Mouse (Mus musculus) neural tube, embryonic 14.5 days (tissue): ENCODE results near the gene Cxcl14. TPM values are rescaled to one million over a fixed set of nuclear protein-coding genes. Genes with fewer than 3 reads are reported as not detected.
A peak's percentile ranks its signal among the peaks of the same experiment; 100 is the strongest.

ENCODE experiments used
- ATAC-seq: fragments of 200-750 bp; cut with Nextera tagmentation; 2 replicates; pipeline ENCODE4 v1.8.0; 2017; ENCODE audit warnings: low read depth, mild to moderate bottlenecking, moderate TSS enrichment, moderate library complexity
- H3K27ac ChIP-seq: fragments of 300-500 bp; sonication (generic); 2 replicates; pipeline ENCODE4 v1.5.1; 2014; ENCODE audit warnings: low read depth, mild to moderate bottlenecking, control low read depth, low read length, moderate library complexity, mixed read lengths
- H3K27me3 ChIP-seq: fragments of 300-500 bp; sonication (generic); 2 replicates; pipeline ENCODE4 v1.6.1; 2014; ENCODE audit warnings: low read length; ENCODE audit not compliant: control insufficient read depth, insufficient read depth
- H3K36me3 ChIP-seq: fragments of 300-500 bp; sonication (generic); 2 replicates; pipeline ENCODE4 v1.6.1; 2014; ENCODE audit warnings: low read length, mixed read lengths; ENCODE audit not compliant: control insufficient read depth, insufficient read depth
- H3K4me1 ChIP-seq: fragments of 300-500 bp; sonication (generic); 2 replicates; pipeline ENCODE4 v1.6.1; 2014; ENCODE audit warnings: low read length; ENCODE audit not compliant: control insufficient read depth, insufficient read depth
- H3K4me2 ChIP-seq: fragments of 300-500 bp; sonication (generic); 2 replicates; pipeline ENCODE4 v1.6.1; 2014; ENCODE audit warnings: mild to moderate bottlenecking, low read depth, low read length, control low read depth
- H3K4me3 ChIP-seq: fragments of 300-500 bp; sonication (generic); 2 replicates; pipeline ENCODE4 v1.5.1; 2014; ENCODE audit warnings: low read depth, low read length, control low read depth, mixed read lengths
- H3K9ac ChIP-seq: fragments of 300-500 bp; sonication (generic); replicated peaks from 2 replicates; pipeline ENCODE4 v1.6.1; 2014; ENCODE audit warnings: low read depth, mild to moderate bottlenecking, control low read depth, low read length, mixed read lengths
- H3K9me3 ChIP-seq: fragments of 300-500 bp; sonication (generic); 2 replicates; pipeline ENCODE4 v1.6.1; 2016; ENCODE audit warnings: low read length; ENCODE audit not compliant: control insufficient read depth
- WGBS: fragments of 180-500 bp; shearing (Covaris S2); extraction: QIAGEN DNeasy Blood & Tissue Kit; methylation state at CpG from one replicate; pipeline ENCODE4 v1.1.7; 2014; 5-methylcytosine and 5-hydroxymethylcytosine counted together
- polyA plus RNA-seq: library from polyadenylated mRNA; unstranded; fragments of >200 nt; fragmentation: Nextera tagmentation; extraction: Ambion mirVana; gene quantifications from 2 replicates; pipeline ENCODE4 v1.2.1, GENCODE M21; 2014

Cxcl14 gene
- 1.6 and 2.5 TPM in 2 replicates for polyA plus RNA-seq

- H3K4me3 ChIP-seq, result peak within 1 kb of the TSS; percentile 31
- no peaks in the 10 kb centered on the region for H3K36me3 ChIP-seq
- H3K27me3 ChIP-seq, result peaks cover 30% of the 10 kb centered on the region
- WGBS, result 1% methylated on average over 74 of the region's 76 CpGs
- peaks cover 10% of the 10 kb centered on the region; the same call in 1 of the 2 replicates for H3K4me1 ChIP-seq
- H3K27ac ChIP-seq, result no peak within 1 kb of the TSS
- peak; percentile 54; the same call in 1 of the 2 replicates for ATAC-seq
- H3K9ac ChIP-seq, result peak within 1 kb of the TSS; percentile 47
- peak within 1 kb of the TSS; percentile 67 for H3K4me2 ChIP-seq
- H3K9me3 ChIP-seq, result no peaks in the 10 kb centered on the region
These were observed at the start of gene Cxcl14 for GRCm38 (mm10) chr13:56295943-56296658. Gene Cxcl14 (minus strand): TSS chr13:56296551.

- Histone ChIP-seq H3K27me3 (no peaks in the 10 kb centered on the region), H3K4me1 (no peaks in the 10 kb centered on the region), H3K9me3 (no peaks in the 10 kb centered on the region), H3K9ac (no peak overlapping the region), H3K27ac (no peak overlapping the region), H3K4me3 (no peak overlapping the region), H3K4me2 (no peak overlapping the region), H3K36me3 (no peaks in the 10 kb centered on the region)
- WGBS, result 82% methylated on average over 12 of the region's 12 CpGs
- no peak for ATAC-seq
These were observed 48.0 kb upstream of the Cxcl14 start for GRCm38 (mm10) chr13:56344355-56344754.

- WGBS, result 89% methylated on average over 10 of the region's 10 CpGs
These were observed 46.1 kb upstream of the Cxcl14 start for GRCm38 (mm10) chr13:56342491-56342890.

GRCm38 (mm10) chr13:56340513-56340912 is 44.2 kb upstream of the Cxcl14 start:
- Histone ChIP-seq H3K27me3 (no peaks in the 10 kb centered on the region), H3K9me3 (no peaks in the 10 kb centered on the region), H3K4me3 (no peak overlapping the region), H3K9ac (no peak overlapping the region), H3K27ac (no peak overlapping the region), H3K4me1 (no peaks in the 10 kb centered on the region), H3K4me2 (no peak overlapping the region), H3K36me3 (no peaks in the 10 kb centered on the region)
- 89% methylated on average over 13 of the region's 13 CpGs for WGBS
- no peak for ATAC-seq

More at GRCm38 (mm10) chr13:56342491-56342890, 46.1 kb upstream of the Cxcl14 start:
- H3K27ac ChIP-seq, result no peak overlapping the region
- H3K36me3 ChIP-seq, result no peaks in the 10 kb centered on the region
- no peak overlapping the region for H3K4me2 ChIP-seq
- H3K4me1 ChIP-seq, result no peaks in the 10 kb centered on the region
- ATAC-seq, result no peak
- H3K9me3 ChIP-seq, result no peaks in the 10 kb centered on the region
- H3K27me3 ChIP-seq, result no peaks in the 10 kb centered on the region
- H3K4me3 ChIP-seq, result no peak overlapping the region
- no peak overlapping the region for H3K9ac ChIP-seq

- no peaks in the 10 kb centered on the region for H3K4me1 ChIP-seq
- H3K36me3 ChIP-seq, result no peaks in the 10 kb centered on the region
- H3K4me2 ChIP-seq, result no peak overlapping the region
- H3K9me3 ChIP-seq, result no peaks in the 10 kb centered on the region
- H3K9ac ChIP-seq, result no peak overlapping the region
- no peak overlapping the region for H3K27ac ChIP-seq
- WGBS, result 88% methylated on average over 8 of the region's 8 CpGs
- no peak for ATAC-seq
- H3K4me3 ChIP-seq, result no peak overlapping the region
- no peaks in the 10 kb centered on the region for H3K27me3 ChIP-seq
These were observed 43.5 kb upstream of the Cxcl14 start for GRCm38 (mm10) chr13:56339816-56340215.

- Histone ChIP-seq H3K4me2 (no peak overlapping the region), H3K27ac (no peak overlapping the region), H3K9ac (no peak overlapping the region), H3K4me1 (no peaks in the 10 kb centered on the region), H3K27me3 (no peaks in the 10 kb centered on the region), H3K9me3 (no peaks in the 10 kb centered on the region), H3K36me3 (no peaks in the 10 kb centered on the region), H3K4me3 (no peak overlapping the region)
- 39% methylated on average over 8 of the region's 8 CpGs for WGBS
- no peak for ATAC-seq
These were observed 40.6 kb upstream of the Cxcl14 start for GRCm38 (mm10) chr13:56336982-56337381.

GRCm38 (mm10) chr13:56334802-56335690 is 38.7 kb upstream of the Cxcl14 start:
- ATAC-seq, result no peak
- 48% methylated on average over 10 of the region's 10 CpGs for WGBS
- no peak overlapping the region for H3K9ac ChIP-seq

GRCm38 (mm10) chr13:56334236-56334635 is 37.9 kb upstream of the Cxcl14 start:
- no peaks in the 10 kb centered on the region for H3K36me3 ChIP-seq
- H3K4me3 ChIP-seq, result no peak overlapping the region
- H3K9ac ChIP-seq, result no peak overlapping the region
- no peak overlapping the region for H3K27ac ChIP-seq
- H3K4me2 ChIP-seq, result no peak overlapping the region
- WGBS, result 86% methylated on average over 8 of the region's 8 CpGs
- H3K9me3 ChIP-seq, result no peaks in the 10 kb centered on the region
- no peaks in the 10 kb centered on the region for H3K27me3 ChIP-seq
- H3K4me1 ChIP-seq, result no peaks in the 10 kb centered on the region
- ATAC-seq, result no peak

More at GRCm38 (mm10) chr13:56334802-56335690, 38.7 kb upstream of the Cxcl14 start:
- Histone ChIP-seq H3K27me3 (no peaks in the 10 kb centered on the region), H3K4me2 (no peak overlapping the region), H3K9me3 (no peaks in the 10 kb centered on the region), H3K27ac (no peak overlapping the region), H3K36me3 (no peaks in the 10 kb centered on the region), H3K4me3 (no peak overlapping the region), H3K4me1 (no peaks in the 10 kb centered on the region)

GRCm38 (mm10) chr13:56332356-56332755 is 36.0 kb upstream of the Cxcl14 start:
- Histone ChIP-seq H3K27ac (no peak overlapping the region), H3K4me3 (no peak overlapping the region), H3K36me3 (no peaks in the 10 kb centered on the region), H3K9ac (no peak overlapping the region), H3K27me3 (no peaks in the 10 kb centered on the region), H3K4me2 (no peak overlapping the region), H3K9me3 (no peaks in the 10 kb centered on the region), H3K4me1 (no peaks in the 10 kb centered on the region)
- 76% methylated on average over 6 of the region's 6 CpGs for WGBS
- ATAC-seq, result no peak
